Mouse (Mus musculus) 416B (cell line): ENCODE measurements around the gene 4930535I16Rik.
A peak's percentile ranks its signal among the peaks of the same experiment; 100 is the strongest.

Source experiments
- DNase-seq: peaks from one replicate; pipeline ENCODE4 v3.0.0; 2011; ENCODE audit warnings: low read depth

The 4930535I16Rik gene

GRCm38 (mm10) chr4:123905126-123905668 lies 12.6 kb downstream of the 4930535I16Rik start:
- peak; percentile 45 for DNase-seq

GRCm38 (mm10) chr4:123904333-123905125 lies 13.3 kb downstream of the 4930535I16Rik start, which contains the start of gene Mycbp:
TSS of gene Mycbp (plus strand) at chr4:123904832.
- peak; percentile 97 for DNase-seq

GRCm38 (mm10) chr4:123903432-123903831 lies 14.4 kb downstream of the 4930535I16Rik start:
- DNase-seq: peak; percentile 56

GRCm38 (mm10) chr4:123898696-123899095 lies 19.1 kb downstream of the 4930535I16Rik start:
- peak; percentile 43 for DNase-seq

GRCm38 (mm10) chr4:123894295-123894694 lies 23.5 kb downstream of the 4930535I16Rik start:
- no peak for DNase-seq

- no peak for DNase-seq
These were observed 24.1 kb downstream of the 4930535I16Rik start for GRCm38 (mm10) chr4:123893726-123894125.
